Mouse (Mus musculus): ENCODE data around the gene Arhgap9.
A peak's percentile ranks its signal among the peaks of the same experiment; 100 is the strongest.

Arhgap9 gene

GRCm38 (mm10) chr10:127322669-127323068 is 905 bp downstream of the Arhgap9 start:
- DNase-seq (ENCODE audit: low read depth, low spot score) = peak; percentile 36

GRCm38 (mm10) chr10:127323131-127323855 is 1.5 kb downstream of the Arhgap9 start:
- peak; percentile 51 for DNase-seq (ENCODE audit: low read depth, low spot score)

- DNase-seq (ENCODE audit: low read depth, low spot score) = peak; percentile 91
Observed at GRCm38 (mm10) chr10:127324495-127324894, 2.7 kb downstream of the Arhgap9 start.

- peak; percentile 55 for DNase-seq (ENCODE audit: low read depth, low spot score)
Observed at GRCm38 (mm10) chr10:127325454-127326016, 3.8 kb downstream of the Arhgap9 start.

- peak; percentile 62 for DNase-seq (ENCODE audit: low read depth, low spot score)
Observed at GRCm38 (mm10) chr10:127326017-127326801, 4.4 kb downstream of the Arhgap9 start.

GRCm38 (mm10) chr10:127326828-127327227 is 5.1 kb downstream of the Arhgap9 start:
- no peak for DNase-seq (ENCODE audit: low read depth, low spot score)

GRCm38 (mm10) chr10:127327461-127328145 is 5.8 kb downstream of the Arhgap9 start:
- DNase-seq (ENCODE audit: low read depth, low spot score) = no peak

- DNase-seq (ENCODE audit: low read depth, low spot score) = no peak
Observed at GRCm38 (mm10) chr10:127330212-127330611, 8.4 kb downstream of the Arhgap9 start.

- DNase-seq (ENCODE audit: low read depth, low spot score) = peak; percentile 39
Observed at GRCm38 (mm10) chr10:127332211-127332874, 10.6 kb downstream of the Arhgap9 start.

GRCm38 (mm10) chr10:127333152-127333551 is 11.4 kb downstream of the Arhgap9 start:
- DNase-seq (ENCODE audit: low read depth, low spot score) = peak; percentile 49

GRCm38 (mm10) chr10:127335271-127335670 is 13.5 kb downstream of the Arhgap9 start:
- DNase-seq (ENCODE audit: low read depth, low spot score) = no peak

GRCm38 (mm10) chr10:127336952-127337351 is 15.2 kb downstream of the Arhgap9 start:
- DNase-seq (ENCODE audit: low read depth, low spot score) = no peak

GRCm38 (mm10) chr10:127337536-127338099 is 15.9 kb downstream of the Arhgap9 start:
- DNase-seq (ENCODE audit: low read depth, low spot score) = peak; percentile 58

- DNase-seq (ENCODE audit: low read depth, low spot score) = peak; percentile 90
Observed at GRCm38 (mm10) chr10:127338930-127339682, 17.3 kb downstream of the Arhgap9 start.

GRCm38 (mm10) chr10:127339683-127340576 is 18.2 kb downstream of the Arhgap9 start:
- peak; percentile 43 for DNase-seq (ENCODE audit: low read depth, low spot score)

GRCm38 (mm10) chr10:127340577-127341359 is 19.0 kb downstream of the Arhgap9 start:
- peak; percentile 18 for DNase-seq (ENCODE audit: low read depth, low spot score)

GRCm38 (mm10) chr10:127341360-127341690 is 19.6 kb downstream of the Arhgap9 start:
- no peak for DNase-seq (ENCODE audit: low read depth, low spot score)

- peak; percentile 84 for DNase-seq (ENCODE audit: low read depth, low spot score)
Observed at GRCm38 (mm10) chr10:127341891-127342639, 20.3 kb downstream of the Arhgap9 start, which contains the start of gene Gli1. Gene Gli1, minus strand, starts transcription at chr10:127341974.
